Mouse (Mus musculus) small intestine, adult 2 months (tissue): Measurements from ENCODE around the gene Srl.

Experiments used
- CTCF ChIP-seq: fragments of 200-500 bp; IDR thresholded peaks from 2 replicates; pipeline ENCODE4 v1.5.1; 2012; ENCODE audit warnings: low read depth, mild to moderate bottlenecking, control low read depth, inconsistent platforms, low read length, moderate library complexity, mixed read lengths; ENCODE audit not compliant: insufficient replicate concordance, insufficient read length; ENCODE audit errors: extremely low read depth
- POLR2A ChIP-seq: fragments of 200-500 bp; IDR thresholded peaks from 2 replicates; pipeline ENCODE4 v1.6.1; 2012; ENCODE audit warnings: low read depth, mild to moderate bottlenecking, control low read depth, inconsistent platforms, low read length, moderate library complexity

DNA sequence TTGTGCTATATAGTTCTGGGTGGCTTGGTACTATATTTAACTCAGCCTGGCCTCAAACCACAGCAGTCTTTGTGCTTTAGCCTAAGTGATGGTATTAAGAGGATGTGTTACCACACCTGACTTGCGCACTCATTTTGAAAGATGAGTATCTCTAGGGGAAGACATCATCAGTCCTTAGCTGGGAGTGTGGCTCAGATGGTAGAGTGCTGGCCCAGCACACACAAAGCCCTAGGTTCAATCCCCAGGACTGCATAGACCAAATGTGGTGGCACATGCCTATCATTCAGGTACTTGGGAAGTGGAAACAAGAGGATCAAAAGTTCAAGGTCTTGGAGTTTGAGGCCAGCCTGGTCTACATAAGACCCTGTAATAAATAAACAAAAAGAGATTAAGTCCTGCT lies 38.1 kb downstream of the Srl start:
- TF ChIP-seq POLR2A (no peak), CTCF (no peak)
